Mouse (Mus musculus) myocyte (in vitro differentiated cells): Measurements from ENCODE around the gene Itpr2.

Experiments
- E2F4 ChIP-seq: IDR thresholded peaks from one replicate; pipeline ENCODE4 v1.6.1; 2011; ENCODE audit warnings: mild to moderate bottlenecking, control low read depth, moderate library complexity; ENCODE audit not compliant: insufficient read depth
- POLR2A ChIP-seq: IDR thresholded peaks from one replicate; pipeline ENCODE4 v1.6.1; 2011; ENCODE audit warnings: low read depth, mild to moderate bottlenecking, control low read depth, moderate library complexity; ENCODE audit not compliant: insufficient read length
- TCF3 ChIP-seq: IDR thresholded peaks from one replicate; pipeline ENCODE4 v1.6.1; 2011; ENCODE audit warnings: low read depth, control low read depth; ENCODE audit not compliant: insufficient read length

DNA sequence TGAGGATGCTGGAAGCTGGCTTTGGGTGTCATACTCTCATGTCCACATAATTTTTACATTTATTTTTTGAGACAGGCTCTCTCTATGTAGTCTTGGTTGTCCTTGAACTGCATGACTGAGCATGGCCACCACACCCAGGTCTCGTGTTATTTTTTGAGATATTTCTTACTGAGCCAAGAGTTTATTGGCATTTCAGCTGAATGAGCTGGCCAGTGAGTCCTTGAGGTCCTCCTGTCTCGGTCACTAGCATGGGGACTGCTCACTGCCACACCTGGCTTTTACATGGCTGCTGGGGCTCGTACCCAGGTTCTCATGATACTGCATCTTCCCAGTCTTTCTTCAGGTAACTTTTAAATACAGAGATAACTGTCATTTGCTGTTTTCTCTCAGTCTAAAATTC, 38.4 kb upstream of the Itpr2 start:
- TF ChIP-seq TCF3 (no peak), POLR2A (no peak), E2F4 (no peak)
